8 mouse cellular contexts compared by ENCODE assay signal in the genomic region with DNA sequence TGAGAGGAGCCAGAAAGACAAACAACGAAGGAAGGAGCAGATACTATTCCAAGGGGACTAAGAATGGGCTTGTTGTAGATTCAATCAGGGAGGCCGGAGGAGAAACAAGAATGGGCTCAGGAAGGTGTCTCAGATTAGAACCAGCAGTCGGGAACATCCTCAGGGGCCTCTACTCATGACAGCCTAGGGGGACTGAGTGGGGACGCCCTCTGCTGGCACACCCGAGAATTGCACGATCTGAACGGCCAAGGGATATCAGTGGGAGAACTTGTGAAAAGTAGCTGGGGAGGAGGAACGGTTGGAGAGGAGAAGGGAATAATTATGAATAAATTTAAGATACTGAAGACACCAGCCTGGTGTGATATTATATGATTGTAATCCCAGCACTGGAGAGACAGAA. TPM values are rescaled to one million over a fixed set of nuclear protein-coding genes. Genes with fewer than 3 reads are reported as not detected.
DNase-seq lines count a peak whose midpoint lies in the region; ATAC-seq lines count a peak whose summit lies in the region.

No protein-coding gene starts in this region.

- DNase-seq in intestine, embryonic 14.5 days (ENCODE audit: low spot score): peak; percentile 96
- DNase-seq in adrenal gland, postnatal 14 days: peak; percentile 88
- DNase-seq in heart, postnatal 10 days: peak; percentile 72 to 87
- peak; percentile 77 to 89 for DNase-seq in left cerebral cortex, postnatal 25 days (ENCODE audit: low spot score in 2 of 2)
- DNase-seq in neural tube, embryonic 11.5 days (ENCODE audit: low spot score): peak; percentile 78
- DNase-seq in thymus, postnatal 0 days (ENCODE audit: low spot score): peak; percentile 73

- ATAC-seq in intestine, embryonic 14.5 days (replicated peaks; ENCODE audit: low FRiP score, low TSS enrichment, low read depth): no peak
- ATAC-seq in intestine, embryonic 16.5 days: no peak
- ATAC-seq in embryonic facial prominence, embryonic 13.5 days (ENCODE audit: insufficient number of reproducible peaks, insufficient read depth, low FRiP score, low TSS enrichment, low read depth): no peak
- no peak for ATAC-seq in neural tube, embryonic 11.5 days (ENCODE audit: insufficient read depth, low FRiP score, low TSS enrichment)

- H3K27ac ChIP-seq in intestine, embryonic 14.5 days (ENCODE audit: low read depth): no peak overlapping the region
- no peak overlapping the region for H3K27ac ChIP-seq in intestine, embryonic 16.5 days (ENCODE audit: low read length)
- peak overlapping the region; percentile 11; the same call in 1 of the 2 replicates for H3K27ac ChIP-seq in embryonic facial prominence, embryonic 13.5 days
- no peak overlapping the region for H3K27ac ChIP-seq in neural tube, embryonic 11.5 days (ENCODE audit: low read depth, low read length)

- H3K27me3 ChIP-seq in intestine, embryonic 14.5 days (replicated peaks; ENCODE audit: control insufficient read depth, insufficient read depth, low read length): no peaks in the 10 kb centered on the region
- H3K27me3 ChIP-seq in intestine, embryonic 16.5 days (replicated peaks; ENCODE audit: control insufficient read depth, insufficient read depth, low read length): peaks cover 4% of the 10 kb centered on the region; the same call in 1 of the 2 replicates
- H3K27me3 ChIP-seq in embryonic facial prominence, embryonic 13.5 days: peaks cover under 1% of the 10 kb centered on the region; the same call in 1 of the 2 replicates
- H3K27me3 ChIP-seq in neural tube, embryonic 11.5 days (ENCODE audit: control insufficient read depth, insufficient read depth, low read length): peaks cover 2% of the 10 kb centered on the region; the same call in 1 of the 2 replicates

- H3K9ac ChIP-seq in intestine, embryonic 14.5 days (ENCODE audit: low read length): no peak overlapping the region
- H3K9ac ChIP-seq in intestine, embryonic 16.5 days (ENCODE audit: low read depth, low read length): no peak overlapping the region
- no peak overlapping the region for H3K9ac ChIP-seq in embryonic facial prominence, embryonic 13.5 days
- H3K9ac ChIP-seq in neural tube, embryonic 11.5 days (ENCODE audit: low read length): no peak overlapping the region

- H3K4me1 ChIP-seq in intestine, embryonic 14.5 days (replicated peaks; ENCODE audit: control insufficient read depth, insufficient read depth, low read length): peaks cover 12% of the 10 kb centered on the region
- peaks cover 25% of the 10 kb centered on the region for H3K4me1 ChIP-seq in intestine, embryonic 16.5 days (ENCODE audit: control insufficient read depth, insufficient read depth, low read length)
- H3K4me1 ChIP-seq in embryonic facial prominence, embryonic 13.5 days: peaks cover 33% of the 10 kb centered on the region
- peaks cover 20% of the 10 kb centered on the region for H3K4me1 ChIP-seq in neural tube, embryonic 11.5 days (ENCODE audit: control insufficient read depth, insufficient read depth, low read length)

- peaks cover 21% of the 10 kb centered on the region; the same call in 1 of the 2 replicates for H3K36me3 ChIP-seq in intestine, embryonic 14.5 days (ENCODE audit: control insufficient read depth, insufficient read depth, low read length)
- no peaks in the 10 kb centered on the region; the same call in 1 of the 2 replicates for H3K36me3 ChIP-seq in intestine, embryonic 16.5 days (ENCODE audit: control insufficient read depth, insufficient read depth, low read length)
- H3K36me3 ChIP-seq in embryonic facial prominence, embryonic 13.5 days: peaks cover 70% of the 10 kb centered on the region
- no peaks in the 10 kb centered on the region; the same call in 1 of the 2 replicates for H3K36me3 ChIP-seq in neural tube, embryonic 11.5 days (ENCODE audit: control insufficient read depth, insufficient read depth, low read length)

- 10% methylated on average over 8 of the region's 8 CpGs for WGBS in intestine, embryonic 14.5 days
- 7% methylated on average over 8 of the region's 8 CpGs for WGBS in intestine, embryonic 16.5 days
- 7% methylated on average over 8 of the region's 8 CpGs for WGBS in embryonic facial prominence, embryonic 13.5 days
- 8% methylated on average over 8 of the region's 8 CpGs for WGBS in neural tube, embryonic 11.5 days

- H3K4me3 ChIP-seq in intestine, embryonic 14.5 days (ENCODE audit: low read depth, low read length): no peak overlapping the region
- H3K4me3 ChIP-seq in intestine, embryonic 16.5 days (ENCODE audit: low read length): no peak overlapping the region
- H3K4me3 ChIP-seq in embryonic facial prominence, embryonic 13.5 days: no peak overlapping the region
- H3K4me3 ChIP-seq in neural tube, embryonic 11.5 days (ENCODE audit: low read depth, low read length): no peak overlapping the region

- H3K9me3 ChIP-seq in intestine, embryonic 14.5 days (ENCODE audit: control insufficient read depth, low read length): no peaks in the 10 kb centered on the region
- H3K9me3 ChIP-seq in intestine, embryonic 16.5 days (ENCODE audit: control insufficient read depth, low read length): no peaks in the 10 kb centered on the region
- H3K9me3 ChIP-seq in embryonic facial prominence, embryonic 13.5 days: no peaks in the 10 kb centered on the region
- no peaks in the 10 kb centered on the region for H3K9me3 ChIP-seq in neural tube, embryonic 11.5 days (ENCODE audit: control insufficient read depth, low read length)

- H3K4me2 ChIP-seq in intestine, embryonic 14.5 days (ENCODE audit: low read length): no peak overlapping the region
- H3K4me2 ChIP-seq in intestine, embryonic 16.5 days (ENCODE audit: low read depth, low read length): no peak overlapping the region
- H3K4me2 ChIP-seq in embryonic facial prominence, embryonic 13.5 days: no peak overlapping the region; the same call in 1 of the 2 replicates
- no peak overlapping the region for H3K4me2 ChIP-seq in neural tube, embryonic 11.5 days (ENCODE audit: low read depth)

- intact Hi-C loops in heart, postnatal 10 days (cut with DNase I): loop anchor here (2.0 kb wide), 2 partner anchors 46 to 74 kb away; no protein-coding TSS in a partner anchor
- intact Hi-C loops in left cerebral cortex, postnatal 25 days (cut with DNase I): loop anchor here (2.0 to 10.0 kb wide), 2 partner anchors 74 to 162 kb away; a partner anchor contains a TSS

RNA-seq across cellular contexts. Expression of a gene that starts 4.6 kb away (rescaled TPM):
- 3.2 and 3.9 TPM in 2 replicates for polyA plus RNA-seq in intestine, embryonic 14.5 days (2014; fragmentation: Nextera tagmentation; extraction: Ambion mirVana)
- 2.0 TPM in 2 replicates for polyA plus RNA-seq in intestine, embryonic 16.5 days (2015; fragmentation: Nextera tagmentation; extraction: Ambion mirVana)
- total RNA-seq in adrenal gland, postnatal 14 days (2021): 17.6 and 22.9 TPM in 2 replicates
- 7.8 and 8.5 TPM in 2 replicates for polyA plus RNA-seq in embryonic facial prominence, embryonic 13.5 days (2015; fragmentation: Nextera tagmentation; extraction: Ambion mirVana)
- 10 to 100 TPM; 15.9 to 17.3 TPM for total RNA-seq in heart, postnatal 10 days (2021)
- total RNA-seq in left cerebral cortex, postnatal 25 days (2021): 10 to 100 TPM; 45.7 to 47.7 TPM
- polyA plus RNA-seq in neural tube, embryonic 11.5 days (2014; fragmentation: Nextera tagmentation; extraction: Ambion mirVana): 5.8 and 5.9 TPM in 2 replicates
- 0.82 and 0.98 TPM in 2 replicates for polyA plus RNA-seq in thymus, postnatal 0 days (2015; fragmentation: Nextera tagmentation; extraction: Ambion mirVana)

RNA-seq across cellular contexts. Expression of a gene that starts 31.6 kb away (rescaled TPM):
- polyA plus RNA-seq in intestine, embryonic 14.5 days (2014; fragmentation: Nextera tagmentation; extraction: Ambion mirVana): 0.07 TPM in 1 of 2 replicates, not detected in the other
- 0.17 and 0.27 TPM in 2 replicates for polyA plus RNA-seq in intestine, embryonic 16.5 days (2015; fragmentation: Nextera tagmentation; extraction: Ambion mirVana)
- total RNA-seq in adrenal gland, postnatal 14 days (2021): 0.33 and 0.56 TPM in 2 replicates
- 0.08 and 0.10 TPM in 2 replicates for polyA plus RNA-seq in embryonic facial prominence, embryonic 13.5 days (2015; fragmentation: Nextera tagmentation; extraction: Ambion mirVana)
- total RNA-seq in heart, postnatal 10 days (2021): not detected
- total RNA-seq in left cerebral cortex, postnatal 25 days (2021): under 1 TPM; 0.18 to 0.30 TPM
- 0.19 and 0.21 TPM in 2 replicates for polyA plus RNA-seq in neural tube, embryonic 11.5 days (2014; fragmentation: Nextera tagmentation; extraction: Ambion mirVana)
- 1.3 and 1.9 TPM in 2 replicates for polyA plus RNA-seq in thymus, postnatal 0 days (2015; fragmentation: Nextera tagmentation; extraction: Ambion mirVana)

RNA-seq across cellular contexts. Expression of a gene that starts 41.0 kb away (rescaled TPM):
- 79.9 and 86.0 TPM in 2 replicates for polyA plus RNA-seq in intestine, embryonic 14.5 days (2014; fragmentation: Nextera tagmentation; extraction: Ambion mirVana)
- polyA plus RNA-seq in intestine, embryonic 16.5 days (2015; fragmentation: Nextera tagmentation; extraction: Ambion mirVana): 31.9 and 36.3 TPM in 2 replicates
- total RNA-seq in adrenal gland, postnatal 14 days (2021): 123 and 138 TPM in 2 replicates
- 59.7 and 62.6 TPM in 2 replicates for polyA plus RNA-seq in embryonic facial prominence, embryonic 13.5 days (2015; fragmentation: Nextera tagmentation; extraction: Ambion mirVana)
- 100 to 1,000 TPM; 107 to 121 TPM for total RNA-seq in heart, postnatal 10 days (2021)
- total RNA-seq in left cerebral cortex, postnatal 25 days (2021): 100 to 1,000 TPM; 112 to 118 TPM
- 85.3 and 86.7 TPM in 2 replicates for polyA plus RNA-seq in neural tube, embryonic 11.5 days (2014; fragmentation: Nextera tagmentation; extraction: Ambion mirVana)
- 37.0 and 39.8 TPM in 2 replicates for polyA plus RNA-seq in thymus, postnatal 0 days (2015; fragmentation: Nextera tagmentation; extraction: Ambion mirVana)
